In the genomic region with DNA sequence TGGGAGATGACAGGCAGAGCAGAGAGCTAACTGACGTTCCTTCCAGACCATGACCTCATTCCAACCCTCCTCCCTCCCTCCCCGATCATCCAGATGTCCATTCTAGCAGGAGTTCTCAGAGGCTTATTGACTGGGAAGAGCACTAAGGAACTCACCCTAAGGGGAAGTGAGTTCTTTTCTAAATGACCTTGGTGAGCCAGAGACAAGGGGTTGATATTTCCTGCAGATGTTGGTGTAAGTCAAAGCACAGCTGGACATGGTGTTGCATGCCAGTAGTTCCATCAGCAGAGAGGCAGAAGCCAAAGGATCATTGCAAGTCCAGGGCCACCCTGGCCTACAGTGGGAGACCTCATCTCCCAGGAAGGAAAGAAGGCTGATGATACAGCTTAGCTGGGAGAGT, we compare ENCODE assay signal across 18 mouse cellular contexts. TPM values are rescaled to one million over a fixed set of nuclear protein-coding genes. Genes with fewer than 3 reads are reported as not detected.
DNase-seq lines count a peak whose midpoint lies in the region; ATAC-seq lines count a peak whose summit lies in the region.
"Had no signal": no experiment of that assay in that cellular context is flagged by ENCODE, and none has a peak within 500 bp of the region (broad histone marks: within the 10 kb centered on the region; RNA-seq: fewer than 3 reads in every experiment).

No protein-coding gene starts in this region.

- no peak overlapping the region for H3K27ac ChIP-seq in heart, embryonic 11.5 days (ENCODE audit: low read depth, low read length)
- no peak overlapping the region for H3K27ac ChIP-seq in kidney, embryonic 16.5 days (ENCODE audit: low read length)
- H3K27ac ChIP-seq: forebrain, embryonic 12.5 days; limb, embryonic 10.5 days; liver, embryonic 12.5 days had no signal

- 0 out of 2 replicates have a peak, but pooled peaks cover 8% of the 10 kb centered on the region for H3K36me3 ChIP-seq in heart, embryonic 11.5 days (ENCODE audit: control insufficient read depth, insufficient read depth, low read length)
- peaks cover 6% of the 10 kb centered on the region; the same call in 1 of the 2 replicates for H3K36me3 ChIP-seq in kidney, embryonic 16.5 days (ENCODE audit: insufficient read depth, low read length)

- no peak overlapping the region for H3K4me3 ChIP-seq in heart, embryonic 11.5 days (ENCODE audit: low read depth, low read length)
- no peak overlapping the region for H3K4me3 ChIP-seq in kidney, embryonic 16.5 days (ENCODE audit: low read length)
- H3K4me3 ChIP-seq: forebrain, embryonic 12.5 days; limb, embryonic 10.5 days; liver, embryonic 12.5 days had no signal

- ATAC-seq in heart, embryonic 11.5 days (replicated peaks; ENCODE audit: insufficient number of reproducible peaks, low FRiP score, low TSS enrichment): no peak
- ATAC-seq in kidney, embryonic 16.5 days (ENCODE audit: low FRiP score, low TSS enrichment): no peak
- ATAC-seq: inflammation-experienced regulatory T-cells, adult 6 months; liver, embryonic 12.5 days had no signal

- intact Hi-C loops in left cerebral cortex, postnatal 10 days (cut with DNase I): no loop called here

- peak; percentile 61 to 80 for DNase-seq in heart, adult 18-20 months
- peak; percentile 51 for DNase-seq in MN1 (ENCODE audit: low spot score)
- DNase-seq in heart, adult 9 months (ENCODE audit: low spot score in 2 of 2): peak; percentile 69 to 86
- peak; percentile 24 for DNase-seq in retina, embryonic 14.5 days (ENCODE audit: low spot score)
- no peak for DNase-seq in left cerebral cortex, postnatal 10 days (ENCODE audit: extremely low spot score in 1 of 2, low spot score in 2 of 2)
- DNase-seq in layer of hippocampus, postnatal 36 days: no peak
- DNase-seq: cerebellum, adult 18-20 months; lung, postnatal 10 days; spleen, adult 18-20 months had no signal

- WGBS in heart, embryonic 11.5 days (ENCODE audit: insufficient replicate concordance): 32% methylated on average over 2 of the region's 2 CpGs
- WGBS in kidney, embryonic 16.5 days: 46% methylated on average over 2 of the region's 2 CpGs

- H3K9ac ChIP-seq in heart, embryonic 11.5 days (ENCODE audit: low read depth, low read length): no peak overlapping the region
- no peak overlapping the region for H3K9ac ChIP-seq in kidney, embryonic 16.5 days (replicated peaks; ENCODE audit: low read length)
- H3K9ac ChIP-seq: forebrain, embryonic 12.5 days; liver, embryonic 12.5 days had no signal

- H3K9me3 ChIP-seq in heart, embryonic 11.5 days (replicated peaks; ENCODE audit: control insufficient read depth, low read length): no peaks in the 10 kb centered on the region
- H3K9me3 ChIP-seq in kidney, embryonic 16.5 days (ENCODE audit: low read length): no peaks in the 10 kb centered on the region
- H3K9me3 ChIP-seq: forebrain, embryonic 12.5 days; limb, embryonic 10.5 days; liver, embryonic 12.5 days had no signal

- peaks cover 7% of the 10 kb centered on the region; the same call in 1 of the 2 replicates for H3K4me1 ChIP-seq in heart, embryonic 11.5 days (ENCODE audit: control insufficient read depth, insufficient read depth, low read length)
- H3K4me1 ChIP-seq in kidney, embryonic 16.5 days (ENCODE audit: insufficient read depth, low read length): peaks cover 23% of the 10 kb centered on the region

- H3K27me3 ChIP-seq in heart, embryonic 11.5 days (ENCODE audit: control insufficient read depth, insufficient read depth, low read length): no peaks in the 10 kb centered on the region
- H3K27me3 ChIP-seq in kidney, embryonic 16.5 days (ENCODE audit: insufficient read depth, low read length): no peaks in the 10 kb centered on the region
- H3K27me3 ChIP-seq: forebrain, embryonic 12.5 days; liver, embryonic 12.5 days had no signal

- no peak overlapping the region for H3K4me2 ChIP-seq in heart, embryonic 11.5 days
- H3K4me2 ChIP-seq in kidney, embryonic 16.5 days (replicated peaks; ENCODE audit: low read depth, low read length): no peak overlapping the region
- H3K4me2 ChIP-seq: forebrain, embryonic 12.5 days; liver, embryonic 12.5 days had no signal

RNA-seq across cellular contexts. Expression of a gene that starts 22.6 kb away (rescaled TPM):
- total RNA-seq in heart, adult 18-20 months (2021): 1 to 10 TPM; 4.7 to 5.3 TPM
- polyA plus RNA-seq in heart, embryonic 11.5 days (2014; fragmentation: Nextera tagmentation; extraction: Ambion mirVana): 22.0 and 23.7 TPM in 2 replicates
- total RNA-seq in left cerebral cortex, postnatal 10 days (2021): 1 to 10 TPM; 5.6 to 6.6 TPM
- 1 to 10 TPM; 4.4 to 5.0 TPM for total RNA-seq in layer of hippocampus, postnatal 36 days (2021)
- 24.3 and 28.0 TPM in 2 replicates for polyA plus RNA-seq in kidney, embryonic 16.5 days (2015; fragmentation: Nextera tagmentation; extraction: Ambion mirVana)

RNA-seq across cellular contexts. Expression of a gene that starts 33.2 kb away (rescaled TPM):
- total RNA-seq in heart, adult 18-20 months (2021): 100 to 1,000 TPM; 314 to 326 TPM
- 64.9 and 93.6 TPM in 2 replicates for polyA plus RNA-seq in heart, embryonic 11.5 days (2014; fragmentation: Nextera tagmentation; extraction: Ambion mirVana)
- total RNA-seq in left cerebral cortex, postnatal 10 days (2021): 100 to 1,000 TPM; 453 to 481 TPM
- total RNA-seq in layer of hippocampus, postnatal 36 days (2021): 100 to 1,000 TPM; 555 to 604 TPM
- polyA plus RNA-seq in kidney, embryonic 16.5 days (2015; fragmentation: Nextera tagmentation; extraction: Ambion mirVana): 53.9 and 64.7 TPM in 2 replicates

RNA-seq across cellular contexts. Expression of a gene that starts 48.6 kb away (rescaled TPM):
- total RNA-seq in heart, adult 18-20 months (2021): not detected
- 1.1 TPM in 1 of 2 replicates, not detected in the other for polyA plus RNA-seq in heart, embryonic 11.5 days (2014; fragmentation: Nextera tagmentation; extraction: Ambion mirVana)
- total RNA-seq in left cerebral cortex, postnatal 10 days (2021): not detected
- total RNA-seq in layer of hippocampus, postnatal 36 days (2021): not detected
- 1.4 and 2.2 TPM in 2 replicates for polyA plus RNA-seq in kidney, embryonic 16.5 days (2015; fragmentation: Nextera tagmentation; extraction: Ambion mirVana)
- total RNA-seq: heart, postnatal 36 days; monocyte, adult 5-6 weeks had no signal
- polyA plus RNA-seq: limb, embryonic 10.5 days; testis, adult 2 months had no signal

Comparison
In these comparisons a context has a peak if more than half of its experiments do, and no peak if none do; other contexts are left out.
1. DNase-seq: peak in heart, adult 18-20 months (2 of 2), MN1 (single experiment), heart, adult 9 months (2 of 2) and retina, embryonic 14.5 days (single experiment); none in left cerebral cortex, postnatal 10 days (0 of 2) and layer of hippocampus, postnatal 36 days (0 of 2).